Mouse (Mus musculus) heart, embryonic 16.5 days (tissue): ENCODE results near the gene Mbd3. TPM values are rescaled to one million over a fixed set of nuclear protein-coding genes. Genes with fewer than 3 reads are reported as not detected.

ENCODE experiments used
- ATAC-seq: fragments of 200-750 bp; cut with Nextera tagmentation; replicated peaks from 2 replicates; pipeline ENCODE4 v1.8.0; 2017; ENCODE audit warnings: moderate number of reproducible peaks; ENCODE audit not compliant: insufficient read depth, low FRiP score; ENCODE audit errors: extremely low read depth
- H3K27ac ChIP-seq: fragments of 300-500 bp; sonication (generic); 2 replicates; pipeline ENCODE4 v1.5.1; 2014; ENCODE audit warnings: mild to moderate bottlenecking, low read length, control low read depth, moderate library complexity
- H3K27me3 ChIP-seq: fragments of 300-500 bp; sonication (generic); 2 replicates; pipeline ENCODE4 v1.6.1; 2014; ENCODE audit warnings: low read length, mixed read lengths; ENCODE audit not compliant: control insufficient read depth, insufficient read depth
- H3K36me3 ChIP-seq: fragments of 300-500 bp; sonication (generic); 2 replicates; pipeline ENCODE4 v1.6.1; 2014; ENCODE audit not compliant: control insufficient read depth, insufficient read depth
- H3K4me1 ChIP-seq: fragments of 300-500 bp; sonication (generic); 2 replicates; pipeline ENCODE4 v1.6.1; 2014; ENCODE audit warnings: low read length, mixed read lengths; ENCODE audit not compliant: control insufficient read depth, insufficient read depth
- H3K4me2 ChIP-seq: fragments of 300-500 bp; sonication (generic); 2 replicates; pipeline ENCODE4 v1.6.1; 2014; ENCODE audit warnings: low read depth, mild to moderate bottlenecking, control low read depth, low read length
- H3K4me3 ChIP-seq: fragments of 300-500 bp; sonication (generic); 2 replicates; pipeline ENCODE4 v1.5.1; 2014; ENCODE audit warnings: mild to moderate bottlenecking, control low read depth, low read length
- H3K9ac ChIP-seq: fragments of 300-500 bp; sonication (generic); 2 replicates; pipeline ENCODE4 v1.6.1; 2014; ENCODE audit warnings: low read length, control low read depth
- H3K9me3 ChIP-seq: fragments of 300-500 bp; sonication (generic); replicated peaks from 2 replicates; pipeline ENCODE4 v1.6.1; 2016; ENCODE audit warnings: low read length; ENCODE audit not compliant: control insufficient read depth
- WGBS: fragments of 180-500 bp; shearing (Covaris S2); extraction: QIAGEN DNeasy Blood & Tissue Kit; methylation state at CpG from one replicate; pipeline ENCODE4 v1.1.7; 2014; 5-methylcytosine and 5-hydroxymethylcytosine counted together
- microRNA-seq: library from miRNA; unstranded; fragments of <30 nt; microRNA quantifications from one replicate; pipeline ENCODE4, GENCODE M21; 2017
- polyA plus RNA-seq: library from polyadenylated mRNA; unstranded; fragments of >200 nt; fragmentation: Nextera tagmentation; extraction: Ambion mirVana; gene quantifications from 2 replicates; pipeline ENCODE4 v1.2.1, GENCODE M21; 2015

Gene Mbd3
- polyA plus RNA-seq, 1 experiment from 2014 or later, result 136 TPM

DNA sequence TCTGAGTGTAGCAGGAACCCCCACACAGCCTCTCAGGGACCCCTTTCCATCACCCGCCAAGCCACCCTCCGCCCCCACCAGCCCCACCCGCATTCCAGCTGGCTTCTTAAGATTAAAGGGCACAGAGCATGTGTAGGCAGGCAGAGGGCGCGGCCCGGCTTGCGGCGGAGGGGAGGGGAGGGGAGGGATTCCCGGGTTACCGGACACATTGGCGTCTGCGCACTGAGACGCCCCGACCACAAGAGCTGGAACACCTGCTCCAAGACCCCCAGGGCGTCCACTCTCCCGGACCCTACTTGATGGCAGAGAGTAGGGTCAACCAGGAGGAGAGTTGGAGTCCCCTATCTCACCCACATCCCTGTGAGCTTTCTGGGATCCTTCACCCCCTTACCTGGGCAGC, 54.2 kb downstream of the Mbd3 start:
- H3K4me1 ChIP-seq, result peaks cover 38% of the 10 kb centered on the region

DNA sequence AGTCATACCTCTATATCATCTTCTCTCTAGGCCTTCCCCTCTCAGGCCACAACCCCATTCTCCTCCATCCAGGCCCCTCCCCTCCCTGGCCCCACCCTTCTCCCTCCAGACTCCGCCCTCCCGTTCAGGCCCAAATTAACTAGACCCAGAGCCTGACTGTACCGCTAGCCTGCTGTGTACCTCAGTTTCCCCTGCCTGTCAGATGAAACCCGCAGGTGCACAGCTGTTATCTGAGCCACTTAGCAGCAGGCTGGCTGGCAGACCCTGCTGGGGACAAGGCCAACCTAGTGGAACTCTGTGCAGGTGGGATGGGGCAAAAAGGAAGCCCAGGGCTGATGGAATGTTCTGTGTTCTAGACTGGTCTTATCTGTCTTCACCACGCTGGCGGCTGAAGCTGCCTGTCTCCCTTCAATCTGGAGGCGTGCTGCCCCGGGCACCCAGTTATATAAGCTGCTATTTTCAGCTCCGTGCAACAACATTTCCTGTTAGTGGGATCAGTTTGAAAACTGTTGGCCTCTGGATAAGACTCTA, 55.2 kb downstream of the Mbd3 start:
- Histone ChIP-seq H3K4me2 (no peak overlapping the region), H3K27me3 (peaks cover 69% of the 10 kb centered on the region), H3K4me1 (peaks cover 38% of the 10 kb centered on the region), H3K27ac (peak overlapping the region; percentile 32; the same call in 1 of the 2 replicates), H3K9me3 (no peaks in the 10 kb centered on the region), H3K36me3 (no peaks in the 10 kb centered on the region), H3K9ac (no peak overlapping the region), H3K4me3 (no peak overlapping the region)
- no peak for ATAC-seq
- WGBS, result 22% methylated on average over 9 of the region's 9 CpGs

More for the DNA sequence above, 54.2 kb downstream of the Mbd3 start:
- H3K9ac ChIP-seq, result peak overlapping the region; percentile 22; the same call in 1 of the 2 replicates
- H3K4me3 ChIP-seq, result no peak overlapping the region
- H3K36me3 ChIP-seq, result no peaks in the 10 kb centered on the region
- ATAC-seq, result no peak
- H3K27ac ChIP-seq, result no peak overlapping the region
- peaks cover 77% of the 10 kb centered on the region for H3K27me3 ChIP-seq
- peak overlapping the region; percentile 33; the same call in 1 of the 2 replicates for H3K4me2 ChIP-seq
- H3K9me3 ChIP-seq, result no peaks in the 10 kb centered on the region
- WGBS, result 10% methylated on average over 16 of the region's 16 CpGs

DNA sequence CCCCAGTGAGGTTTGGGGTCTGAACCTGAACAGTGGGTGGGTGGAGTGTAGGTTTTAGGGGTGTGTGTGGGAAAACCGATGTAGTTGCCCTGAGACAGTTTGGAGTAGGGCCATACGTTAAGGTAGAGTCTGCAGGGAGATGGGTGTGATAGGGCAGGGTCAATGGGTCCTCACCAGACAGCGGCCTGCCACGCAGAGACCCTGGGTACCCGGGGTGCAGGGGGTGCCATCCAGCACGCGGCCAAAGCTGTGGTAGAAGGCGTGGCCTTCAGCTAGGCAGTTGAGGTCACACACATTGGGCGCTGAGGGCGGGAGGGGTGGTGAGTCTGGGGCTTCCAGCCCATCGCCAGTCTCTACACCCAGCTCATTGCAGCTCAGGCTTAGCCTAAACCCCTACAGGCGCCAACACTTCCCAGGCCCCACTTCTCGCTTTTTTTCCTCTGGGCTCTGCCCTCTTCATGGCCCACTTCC, 55.9 kb downstream of the Mbd3 start:
- Histone ChIP-seq H3K4me1 (peaks cover 32% of the 10 kb centered on the region), H3K27ac (no peak overlapping the region; the same call in 1 of the 2 replicates), H3K36me3 (no peaks in the 10 kb centered on the region), H3K27me3 (peaks cover 62% of the 10 kb centered on the region), H3K4me3 (peak overlapping the region; percentile 30), H3K9me3 (no peaks in the 10 kb centered on the region), H3K4me2 (peak overlapping the region; percentile 61), H3K9ac (no peak overlapping the region)
- WGBS, result 40% methylated on average over 13 of the region's 13 CpGs
- peak; percentile 1; the same call in 1 of the 2 replicates for ATAC-seq

DNA sequence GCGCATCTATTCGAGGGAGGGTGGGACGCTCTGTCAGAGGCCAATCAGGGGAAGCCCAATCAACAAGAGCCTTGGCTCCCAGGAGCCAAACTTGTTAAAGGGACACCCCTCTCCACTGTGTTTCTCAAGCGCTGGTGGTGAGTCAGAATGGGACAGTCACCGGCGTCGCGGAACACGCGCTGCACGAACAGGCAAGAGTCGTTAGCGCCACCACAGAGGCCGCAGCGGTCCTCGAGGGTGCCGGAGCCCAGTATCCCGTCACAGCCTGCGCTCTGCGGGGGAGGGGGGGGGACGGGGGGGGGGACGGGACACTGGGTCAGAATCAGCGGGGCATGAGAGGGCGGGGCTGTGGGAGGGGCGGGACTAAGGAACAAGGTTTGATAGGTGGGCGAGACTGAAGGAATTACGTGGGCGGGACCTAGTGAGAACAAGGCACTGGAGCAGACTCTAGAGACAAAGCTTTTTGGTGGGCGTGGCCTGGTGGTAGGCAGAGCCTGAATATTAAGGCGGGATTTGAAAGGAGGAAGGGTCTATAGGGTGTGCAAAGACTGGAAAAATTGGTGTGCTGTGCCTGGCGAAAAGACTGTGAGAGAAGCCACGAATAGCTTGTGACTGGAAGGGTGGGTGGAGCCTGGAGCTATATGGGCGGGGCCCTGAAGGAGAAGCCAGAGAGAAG, 56.5 kb downstream of the Mbd3 start:
- Histone ChIP-seq H3K4me2 (peak overlapping the region; percentile 61), H3K9me3 (no peaks in the 10 kb centered on the region), H3K36me3 (no peaks in the 10 kb centered on the region), H3K4me1 (peaks cover 29% of the 10 kb centered on the region), H3K4me3 (peak overlapping the region; percentile 30), H3K27me3 (peaks cover 62% of the 10 kb centered on the region), H3K27ac (peak overlapping the region; percentile 25; the same call in 1 of the 2 replicates), H3K9ac (no peak overlapping the region)
- ATAC-seq, result peak; percentile 45
- 2% methylated on average over 32 of the region's 33 CpGs for WGBS

Small RNAs within 50 kb of the gene (microRNA-seq; reads per million reads assigned to microRNA genes)
- gene Gm22721, result not detected

Other genes starting within 250 kb of the Mbd3 start
- gene Cirbp, start 233.6 kb downstream of the Mbd3 start, polyA plus RNA-seq, result 85.3 and 87.6 TPM in 2 replicates
- 9.7 and 10.7 TPM in 2 replicates for gene 1600002K03Rik, start 226.6 kb downstream of the Mbd3 start, polyA plus RNA-seq
- 6.0 and 6.8 TPM in 2 replicates for gene Efna2, start 220.1 kb downstream of the Mbd3 start, polyA plus RNA-seq
- gene Mum1, start 173.1 kb downstream of the Mbd3 start, polyA plus RNA-seq, result 31.9 and 40.1 TPM in 2 replicates
- 596 and 743 TPM in 2 replicates for gene Ndufs7, start 150.4 kb downstream of the Mbd3 start, polyA plus RNA-seq
- gene Gamt, start 138.5 kb downstream of the Mbd3 start, polyA plus RNA-seq, result 50.3 and 51.6 TPM in 2 replicates
- gene Dazap1, start 138.1 kb downstream of the Mbd3 start, polyA plus RNA-seq, result 30.7 and 33.9 TPM in 2 replicates
- 536 and 549 TPM in 2 replicates for gene Rps15, start 107.1 kb downstream of the Mbd3 start, polyA plus RNA-seq
- 1.5 TPM in 2 replicates for gene Apc2, start 103.6 kb downstream of the Mbd3 start, polyA plus RNA-seq
- 33.5 and 35.8 TPM in 2 replicates for gene 2310011J03Rik, start 79.0 kb downstream of the Mbd3 start, polyA plus RNA-seq
- 1.6 and 1.9 TPM in 2 replicates for gene Pcsk4, start 70.1 kb downstream of the Mbd3 start, polyA plus RNA-seq
- gene Reep6, start 69.6 kb downstream of the Mbd3 start, polyA plus RNA-seq, result 1.8 and 2.6 TPM in 2 replicates
- 15.5 and 16.0 TPM in 2 replicates for gene Adamtsl5, start 51.1 kb downstream of the Mbd3 start, polyA plus RNA-seq
- 0.07 and 0.14 TPM in 2 replicates for gene Plk5, start 43.1 kb downstream of the Mbd3 start, polyA plus RNA-seq
- gene Mex3d, start 11.9 kb downstream of the Mbd3 start, polyA plus RNA-seq, result 2.8 TPM in 2 replicates
- gene Uqcr11, start 7.3 kb upstream of the Mbd3 start, polyA plus RNA-seq, result 1,492 and 1,877 TPM in 2 replicates
- 41.9 and 47.0 TPM in 2 replicates for gene Tcf3, start 34.1 kb upstream of the Mbd3 start, polyA plus RNA-seq
- not detected in 2 replicates for gene Onecut3, start 95.3 kb upstream of the Mbd3 start, polyA plus RNA-seq
- gene Atp8b3, start 139.6 kb upstream of the Mbd3 start, polyA plus RNA-seq, result 0.03 and 0.04 TPM in 2 replicates
- 15.0 and 16.5 TPM in 2 replicates for gene Rexo1, start 162.0 kb upstream of the Mbd3 start, polyA plus RNA-seq
- 5.8 and 6.0 TPM in 2 replicates for gene Klf16, start 177.8 kb upstream of the Mbd3 start, polyA plus RNA-seq
- gene Abhd17a, start 190.8 kb upstream of the Mbd3 start, polyA plus RNA-seq, result 79.5 and 91.7 TPM in 2 replicates
- 60.1 and 68.4 TPM in 2 replicates for gene Scamp4, start 203.3 kb upstream of the Mbd3 start, polyA plus RNA-seq
- 3.5 and 4.0 TPM in 2 replicates for gene Adat3, start 203.3 kb upstream of the Mbd3 start, polyA plus RNA-seq
- 2.2 and 2.8 TPM in 2 replicates for gene Gm49322, start 206.5 kb upstream of the Mbd3 start, polyA plus RNA-seq
- 50.7 and 103 TPM in 2 replicates for gene Csnk1g2, start 223.3 kb upstream of the Mbd3 start, polyA plus RNA-seq